Mouse (Mus musculus) ES-Bruce4 (cell line): ENCODE results near the gene Ryr3. TPM values are rescaled to one million over a fixed set of nuclear protein-coding genes. Genes with fewer than 3 reads are reported as not detected.

ENCODE experiments used
- H3K27ac ChIP-seq: 2 replicates; pipeline ENCODE4 v1.5.1; 2012; ENCODE audit warnings: low read length, inconsistent platforms; ENCODE audit not compliant: insufficient read depth
- H3K27me3 ChIP-seq: 2 replicates; pipeline ENCODE4 v1.6.1; 2012; ENCODE audit warnings: mild to moderate bottlenecking, low read length, inconsistent platforms; ENCODE audit not compliant: control insufficient read depth, poor library complexity, insufficient read depth, severe bottlenecking
- H3K36me3 ChIP-seq: 2 replicates; pipeline ENCODE4 v1.6.1; 2012; ENCODE audit warnings: inconsistent platforms, mild to moderate bottlenecking, low read length, moderate library complexity; ENCODE audit not compliant: control insufficient read depth, poor library complexity, insufficient read depth, severe bottlenecking
- H3K4me1 ChIP-seq: one replicate; pipeline ENCODE4 v1.8.1; 2011; ENCODE audit warnings: low read length; ENCODE audit not compliant: control insufficient read depth, insufficient read depth
- H3K4me3 ChIP-seq: 2 replicates; pipeline ENCODE4 v1.5.1; 2011; ENCODE audit warnings: low read depth, mild to moderate bottlenecking, low read length
- H3K9ac ChIP-seq: 2 replicates; pipeline ENCODE4 v1.6.1; 2012; ENCODE audit warnings: low read depth, mild to moderate bottlenecking, inconsistent platforms; ENCODE audit not compliant: poor library complexity, severe bottlenecking
- H3K9me3 ChIP-seq: replicated peaks from 2 replicates; pipeline ENCODE4 v1.6.1; 2012; ENCODE audit warnings: mild to moderate bottlenecking, low read length, inconsistent platforms; ENCODE audit not compliant: control insufficient read depth, poor library complexity, insufficient read depth, severe bottlenecking
- CTCF ChIP-seq: IDR thresholded peaks from one replicate; pipeline ENCODE4 v1.8.1; 2011; ENCODE audit warnings: low read depth, low read length
- EP300 ChIP-seq: IDR thresholded peaks from 2 replicates; pipeline ENCODE4 v1.6.1; 2011; ENCODE audit warnings: low read depth, low read length; ENCODE audit not compliant: insufficient read depth
- POLR2A ChIP-seq: IDR thresholded peaks from one replicate; pipeline ENCODE4 v1.8.1; 2011; ENCODE audit warnings: low read length; ENCODE audit not compliant: insufficient read depth
- polyA plus RNA-seq: library from polyadenylated mRNA; stranded (reverse); fragments of >200 nt; gene quantifications from 2 replicates; pipeline ENCODE4 v1.2.4, GENCODE M21; 2011; ENCODE audit warnings: low read depth; ENCODE audit not compliant: missing spikeins, insufficient read depth, insufficient read length

The Ryr3 gene
- polyA plus RNA-seq, 1 experiment, result 0.06 TPM

DNA sequence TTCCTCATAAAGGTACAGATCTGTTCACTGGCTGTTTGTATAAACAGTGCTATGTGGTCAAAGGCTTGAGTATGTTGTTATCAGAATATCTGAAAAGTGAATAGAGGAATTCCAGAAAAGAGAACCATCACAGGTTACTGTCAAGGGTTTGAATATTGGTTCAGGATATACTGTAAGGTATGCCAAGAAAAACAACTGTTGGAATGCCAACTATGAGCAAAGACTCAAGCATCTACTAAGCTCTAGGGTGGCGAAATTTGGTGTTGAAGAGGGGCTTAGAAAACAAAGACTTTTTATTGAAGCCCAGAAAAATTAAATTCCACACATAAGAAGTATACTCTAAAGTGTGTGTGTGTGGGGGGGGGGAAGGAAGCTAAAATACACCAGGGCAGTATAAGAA is 198.6 kb downstream of the Ryr3 start:
- Histone ChIP-seq H3K27me3 (no peaks in the 10 kb centered on the region), H3K4me1 (no peaks in the 10 kb centered on the region), H3K27ac (no peak overlapping the region), H3K36me3 (no peaks in the 10 kb centered on the region), H3K9ac (no peak overlapping the region), H3K9me3 (no peaks in the 10 kb centered on the region), H3K4me3 (no peak overlapping the region)
- TF ChIP-seq EP300, result no peak
- TF ChIP-seq POLR2A, result no peak
- TF ChIP-seq CTCF, result no peak

DNA sequence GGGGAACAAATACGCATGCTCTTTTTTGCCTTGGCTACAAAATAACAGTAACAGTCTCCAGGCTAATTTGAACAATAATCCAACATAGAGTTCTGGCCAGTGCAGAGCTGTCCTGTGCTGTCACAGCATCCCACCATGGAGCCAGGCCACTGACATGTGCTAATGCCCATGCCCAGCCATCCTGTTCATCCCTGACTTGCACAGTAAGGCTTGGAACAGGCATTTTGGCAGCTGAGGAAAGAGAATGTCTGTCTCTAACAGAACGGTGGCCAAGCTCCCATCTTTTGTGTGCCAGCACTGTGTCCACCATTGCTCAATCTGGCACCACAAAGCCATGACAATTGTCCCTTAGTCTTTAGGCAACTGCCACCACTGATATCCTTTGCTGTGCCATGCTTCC is 200.7 kb downstream of the Ryr3 start:
- H3K9me3 ChIP-seq, result no peaks in the 10 kb centered on the region
- no peak overlapping the region for H3K27ac ChIP-seq
- H3K27me3 ChIP-seq, result no peaks in the 10 kb centered on the region
- H3K9ac ChIP-seq, result no peak overlapping the region
- H3K4me3 ChIP-seq, result no peak overlapping the region
- no peaks in the 10 kb centered on the region for H3K4me1 ChIP-seq
- H3K36me3 ChIP-seq, result no peaks in the 10 kb centered on the region
- TF ChIP-seq EP300 (no peak), CTCF (no peak), POLR2A (no peak)

DNA sequence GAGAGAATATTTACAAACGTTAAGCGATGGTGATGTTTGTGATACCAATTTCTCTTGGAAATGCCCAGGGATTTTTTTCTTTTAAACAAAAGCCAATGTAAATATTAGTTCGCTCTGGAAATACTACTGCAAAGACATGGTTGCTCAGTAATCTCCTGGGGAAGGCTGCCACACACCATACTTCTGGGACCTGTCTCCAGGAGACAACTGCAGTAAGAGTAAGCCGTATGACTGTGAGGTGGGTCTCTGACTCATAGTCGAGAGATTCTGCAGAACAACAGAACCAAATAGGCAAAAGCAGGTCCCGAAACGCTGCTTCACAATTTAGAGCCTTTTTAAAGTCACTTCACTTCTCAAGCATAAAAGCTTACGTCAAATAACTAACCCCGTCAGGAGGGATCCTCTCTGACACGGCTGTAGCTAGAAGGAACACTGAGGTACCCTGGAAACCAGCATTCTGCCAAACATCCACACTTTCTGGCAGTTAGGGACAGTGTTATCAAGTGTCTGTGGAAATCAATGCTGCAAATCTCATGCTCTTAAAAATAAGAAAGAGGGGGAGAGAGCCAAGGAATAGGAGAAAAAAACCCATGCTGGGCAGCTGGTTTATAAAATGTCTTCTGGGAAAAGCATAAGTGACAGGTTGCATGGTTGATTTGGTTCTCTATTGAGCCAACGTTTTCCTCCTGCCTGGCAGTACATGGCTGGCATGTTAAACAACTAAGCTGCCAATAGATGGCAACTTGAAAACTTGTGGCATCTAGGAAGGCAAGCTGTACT is 207.7 kb downstream of the Ryr3 start:
- Histone ChIP-seq H3K4me1 (no peaks in the 10 kb centered on the region), H3K9ac (no peak overlapping the region), H3K27ac (no peak overlapping the region), H3K9me3 (no peaks in the 10 kb centered on the region), H3K4me3 (no peak overlapping the region), H3K36me3 (no peaks in the 10 kb centered on the region), H3K27me3 (no peaks in the 10 kb centered on the region)
- no peak for TF ChIP-seq EP300

DNA sequence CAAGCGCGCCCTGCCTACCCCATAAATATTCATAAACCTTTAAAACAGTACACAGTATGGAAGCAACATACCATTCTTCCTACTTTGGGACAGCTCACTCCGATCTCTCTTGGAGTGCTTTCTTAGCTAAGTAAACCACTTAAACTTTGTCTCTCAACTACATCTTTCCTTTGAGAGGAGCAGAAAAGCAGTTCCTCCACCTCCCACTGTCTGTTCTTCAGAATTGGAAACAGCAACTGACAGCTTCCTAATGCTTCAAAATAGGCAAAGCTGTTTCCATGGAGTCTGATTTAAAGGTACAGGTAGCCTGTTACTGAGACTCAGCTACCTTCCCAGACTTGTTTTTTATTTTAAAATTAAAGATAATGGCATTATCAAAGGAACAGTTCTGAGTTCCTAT is 218.4 kb downstream of the Ryr3 start:
- no peak overlapping the region for H3K9ac ChIP-seq
- H3K4me3 ChIP-seq, result no peak overlapping the region
- H3K4me1 ChIP-seq, result no peaks in the 10 kb centered on the region
- no peak overlapping the region for H3K27ac ChIP-seq
- no peaks in the 10 kb centered on the region for H3K9me3 ChIP-seq
- H3K36me3 ChIP-seq, result no peaks in the 10 kb centered on the region
- TF ChIP-seq POLR2A, result no peak
- no peak for TF ChIP-seq EP300
- TF ChIP-seq CTCF, result no peak
- no peaks in the 10 kb centered on the region for H3K27me3 ChIP-seq

DNA sequence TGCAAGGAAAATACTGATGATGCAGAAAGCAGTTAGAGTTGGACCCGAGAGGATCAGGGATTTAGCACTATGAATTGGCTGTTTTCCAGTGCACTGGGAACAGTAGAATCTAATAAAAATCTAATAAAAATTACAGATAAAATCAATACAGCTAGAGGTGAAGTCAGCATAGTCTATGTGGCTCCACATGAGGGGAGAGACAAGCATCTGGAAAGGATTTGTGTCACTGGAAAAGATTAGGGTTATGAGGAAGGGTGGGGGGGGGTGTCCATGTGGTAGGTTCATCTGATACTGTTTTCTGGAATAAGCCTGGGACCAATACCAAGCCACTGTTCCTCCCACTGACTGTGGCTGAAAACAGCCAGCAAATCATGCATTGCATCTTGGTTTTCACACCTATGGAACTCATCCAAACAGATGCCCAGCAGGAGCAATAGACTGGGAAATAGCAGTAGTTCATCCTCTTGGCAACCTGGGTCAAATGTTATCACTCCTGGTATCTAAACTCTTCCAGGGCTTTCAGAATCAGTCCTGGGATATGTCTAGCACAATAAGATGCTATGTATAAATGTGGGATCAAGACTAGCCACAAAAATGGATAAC is 233.9 kb downstream of the Ryr3 start:
- Histone ChIP-seq H3K9me3 (no peaks in the 10 kb centered on the region), H3K4me1 (no peaks in the 10 kb centered on the region), H3K9ac (no peak overlapping the region), H3K36me3 (no peaks in the 10 kb centered on the region), H3K27me3 (no peaks in the 10 kb centered on the region), H3K27ac (no peak overlapping the region), H3K4me3 (no peak overlapping the region)
- TF ChIP-seq CTCF (no peak), EP300 (no peak), POLR2A (no peak)
